Mouse (Mus musculus): Measurements from ENCODE around the gene Igf2bp2.

Gene Igf2bp2

DNA sequence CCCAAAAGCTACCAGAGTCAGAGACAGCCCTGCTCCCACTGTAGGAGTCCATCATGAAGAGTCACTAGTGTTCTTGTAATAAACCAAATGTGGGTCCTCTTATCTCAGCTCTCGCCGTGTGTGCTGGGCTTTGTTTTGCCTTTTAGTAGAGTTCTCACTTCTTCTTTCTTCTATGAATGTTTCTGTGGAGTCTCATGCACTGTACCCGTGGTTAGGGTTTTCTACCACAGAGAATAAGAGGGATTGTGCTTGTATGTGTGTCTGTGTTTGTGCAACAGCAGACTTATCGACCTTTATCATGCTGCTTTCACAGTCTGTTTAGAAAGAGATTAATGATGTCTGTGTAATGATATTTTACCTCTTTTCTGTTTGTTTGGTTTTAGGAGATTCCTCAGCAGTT lies 119.3 kb downstream of the Igf2bp2 start:
- DNase-seq (ENCODE audit: low spot score in 2 of 2), result no peak

- DNase-seq (ENCODE audit: low spot score in 2 of 2), result no peak
Observed at GRCm38 (mm10) chr16:22039978-22040377, 123.1 kb downstream of the Igf2bp2 start.

DNA sequence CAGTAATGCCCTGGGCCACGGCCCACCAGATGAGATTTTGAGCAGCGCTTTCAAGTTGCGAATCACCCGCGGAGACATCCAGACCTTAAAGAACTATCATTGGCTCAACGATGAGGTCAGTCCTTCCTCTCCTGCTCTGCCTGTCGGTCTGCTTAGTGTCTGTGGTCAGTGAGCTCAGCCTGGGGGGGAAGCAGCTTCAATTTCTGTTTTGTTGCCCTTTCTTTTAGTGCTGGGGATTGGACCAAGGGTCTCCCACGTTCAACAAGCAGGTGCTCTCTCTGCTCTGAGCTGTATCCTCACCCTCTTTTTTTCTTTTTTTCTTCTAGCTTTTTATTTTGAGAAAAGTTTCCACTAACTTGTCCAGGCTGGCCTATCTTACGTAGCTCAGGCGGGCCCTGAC lies 124.5 kb downstream of the Igf2bp2 start:
- DNase-seq (ENCODE audit: low spot score in 2 of 2), result no peak

DNA sequence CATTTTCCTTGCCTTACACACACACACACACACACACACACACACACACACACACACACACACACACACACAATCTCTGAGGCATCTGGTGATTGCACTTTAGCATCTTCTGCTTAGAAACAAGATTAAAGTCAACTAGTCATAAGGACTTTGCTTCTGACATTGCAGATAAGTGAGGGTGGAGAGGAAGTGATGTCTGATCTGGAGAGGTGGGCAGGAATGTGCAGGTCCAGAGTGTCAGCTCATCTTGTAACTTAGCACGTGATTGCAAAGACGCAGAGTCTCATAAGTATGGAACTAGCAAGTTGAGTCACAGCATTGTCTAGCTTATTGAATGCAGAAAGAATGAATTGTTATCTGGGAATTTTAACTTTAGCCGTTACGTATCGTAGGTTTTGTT lies 135.6 kb downstream of the Igf2bp2 start:
- no peak for DNase-seq (ENCODE audit: low spot score in 2 of 2)

DNA sequence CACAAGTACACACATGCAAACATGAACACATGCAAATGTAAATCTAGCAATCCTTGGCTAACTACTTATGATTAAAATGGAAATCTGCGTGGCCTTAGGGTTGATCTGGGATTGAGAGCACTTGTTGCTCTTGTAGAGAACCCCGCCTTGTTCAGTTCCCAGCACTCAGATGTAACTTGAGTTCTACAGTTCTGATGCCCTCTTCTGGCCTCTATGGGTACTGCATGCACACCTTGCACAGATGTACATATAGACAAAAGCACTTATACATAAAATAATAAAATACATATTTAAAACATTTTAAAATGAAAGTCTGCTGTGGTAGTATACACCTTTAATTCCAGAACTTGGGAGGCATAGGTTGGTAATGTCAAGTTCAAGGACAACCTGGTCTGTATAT lies 141.0 kb downstream of the Igf2bp2 start:
- peak in 1 of 2 experiments; percentile 16 for DNase-seq (ENCODE audit: low spot score in 2 of 2)

- DNase-seq (ENCODE audit: low spot score in 2 of 2), result no peak
Observed at GRCm38 (mm10) chr16:22015569-22015968, 147.5 kb downstream of the Igf2bp2 start.

DNA sequence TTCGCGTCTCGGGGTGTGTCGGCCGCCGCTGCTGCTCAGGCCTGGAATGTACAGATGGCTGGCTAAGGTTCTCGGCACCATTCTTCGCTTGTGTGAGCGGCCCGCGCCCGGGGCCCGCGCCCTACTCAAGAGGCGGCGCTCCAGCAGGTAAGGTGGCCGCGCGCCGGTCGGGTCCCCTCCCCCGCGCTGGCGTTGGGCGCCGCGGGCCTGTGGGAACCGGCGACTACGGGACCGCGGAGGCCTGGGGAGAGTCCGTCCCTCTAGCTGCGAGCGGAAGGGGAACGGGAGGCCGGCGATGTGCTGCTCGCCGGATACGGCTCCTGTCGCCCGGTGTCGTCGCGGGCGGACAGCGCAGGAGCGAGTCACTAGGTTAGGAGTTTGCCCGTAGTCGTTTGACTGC lies 153.5 kb downstream of the Igf2bp2 start:
- DNase-seq (ENCODE audit: low spot score in 2 of 2), result no peak

DNA sequence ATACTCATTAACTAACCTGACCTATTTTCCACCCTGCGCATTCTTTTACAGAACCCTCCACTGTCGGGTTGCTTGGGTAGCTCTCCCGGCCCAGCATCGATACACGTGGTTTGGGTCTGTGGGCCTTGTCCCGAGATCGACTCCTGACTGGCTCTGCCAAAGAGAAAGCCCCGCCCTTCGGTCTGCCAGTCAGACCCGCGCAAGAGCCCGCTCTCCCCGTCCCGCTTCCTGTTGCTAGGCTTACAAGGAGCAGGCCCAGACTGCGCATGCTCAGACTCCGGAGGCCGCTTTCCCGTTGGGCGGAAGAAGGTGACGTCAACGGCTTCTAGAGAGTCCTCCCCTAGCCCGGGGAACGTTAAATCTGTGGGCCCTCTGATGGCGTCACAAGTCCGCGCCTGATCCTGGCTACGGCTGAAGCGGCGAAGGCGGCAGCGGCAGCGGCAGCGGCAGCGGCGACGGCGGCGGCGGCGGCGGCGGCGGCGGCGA lies 154.0 kb downstream of the Igf2bp2 start, which contains the start of gene Senp2:
Gene Senp2 (plus strand): TSS at position 386 of the 486 bp plus-strand sequence.
- peak; percentile 99 to 100 for DNase-seq (ENCODE audit: low spot score in 2 of 2)
